17 mouse cellular contexts compared by ENCODE assay signal in genomic region chrX:106134916-106135315, GRCm38 (mm10). TPM values are rescaled to one million over a fixed set of nuclear protein-coding genes. Genes with fewer than 3 reads are reported as not detected.
DNase-seq lines count a peak whose midpoint lies in the region; ATAC-seq and TF ChIP-seq lines count a peak whose summit lies in the region.
"Had no signal": no experiment of that assay in that cellular context is flagged by ENCODE, and none has a peak within 500 bp of the region (broad histone marks: within the 10 kb centered on the region; RNA-seq: fewer than 3 reads in every experiment).

No protein-coding gene starts in this region.

- DNase-seq in CD4-positive, CD25-positive, alpha-beta regulatory T cell, adult 2 months (ENCODE audit: low read depth, low spot score) = peak; percentile 4
- no peak for DNase-seq in spleen, adult 2 months (ENCODE audit: low read depth in 1 of 2, low spot score in 2 of 2)
- no peak for DNase-seq in spleen, postnatal 4 days (ENCODE audit: low spot score in 2 of 2)
- no peak for DNase-seq in midbrain, embryonic 14.5 days
- DNase-seq in layer of hippocampus, postnatal 25 days (ENCODE audit: extremely low spot score in 1 of 2, low spot score in 1 of 2) = no peak
- DNase-seq: cerebellum, adult 8-10 months; heart, postnatal 36 days; left cerebral cortex, postnatal 4 days; lung, embryonic 14.5 days had no signal

- TF ChIP-seq POLR2A in spleen, adult 2 months (IDR thresholded peaks at IDR 0.05; ENCODE audit: low read depth, low read length) = no peak

- no peak overlapping the region for H3K4me3 ChIP-seq in spleen, adult 2 months (ENCODE audit: extremely low read depth, insufficient read depth, insufficient read length)
- peak overlapping the region; percentile 51 for H3K4me3 ChIP-seq in megakaryocyte, embryonic 14.5 days (replicated peaks)
- H3K4me3 ChIP-seq in midbrain, embryonic 14.5 days (replicated peaks; ENCODE audit: low read depth, low read length) = no peak overlapping the region
- H3K4me3 ChIP-seq: forebrain, embryonic 10.5 days; heart, embryonic 10.5 days; intestine, embryonic 15.5 days had no signal

- TF ChIP-seq CTCF in spleen, adult 2 months (IDR thresholded peaks at IDR 0.05; ENCODE audit: extremely low read depth, insufficient read depth, insufficient read length, insufficient replicate concordance) = no peak

- H3K4me2 ChIP-seq in midbrain, embryonic 14.5 days (ENCODE audit: low read length) = no peak overlapping the region
- H3K4me2 ChIP-seq: intestine, embryonic 15.5 days; lung, embryonic 14.5 days had no signal

- H3K9me3 ChIP-seq in megakaryocyte, embryonic 14.5 days = no peaks in the 10 kb centered on the region
- H3K9me3 ChIP-seq in midbrain, embryonic 14.5 days (ENCODE audit: control insufficient read depth, low read length) = no peaks in the 10 kb centered on the region
- H3K9me3 ChIP-seq: forebrain, embryonic 10.5 days; heart, embryonic 10.5 days; intestine, embryonic 15.5 days had no signal

- no peak for ATAC-seq in CD4-positive, CD25-positive, alpha-beta regulatory T cell, adult 4 months
- no peak for ATAC-seq in cerebellum, adult (ENCODE audit: insufficient number of reproducible peaks, low FRiP score, low TSS enrichment)
- no peak for ATAC-seq in midbrain, embryonic 14.5 days (ENCODE audit: low FRiP score, low TSS enrichment)
- ATAC-seq: intestine, embryonic 15.5 days had no signal

- no peaks in the 10 kb centered on the region for H3K36me3 ChIP-seq in spleen, adult 2 months (ENCODE audit: control insufficient read depth, insufficient read depth, low read length)
- H3K36me3 ChIP-seq in megakaryocyte, embryonic 14.5 days (replicated peaks; ENCODE audit: low read length) = no peaks in the 10 kb centered on the region
- no peaks in the 10 kb centered on the region for H3K36me3 ChIP-seq in midbrain, embryonic 14.5 days (ENCODE audit: control insufficient read depth, insufficient read depth, low read length)
- H3K36me3 ChIP-seq: forebrain, embryonic 10.5 days; heart, embryonic 10.5 days; intestine, embryonic 15.5 days had no signal

- H3K4me1 ChIP-seq in spleen, adult 2 months (ENCODE audit: control insufficient read depth, insufficient read depth, insufficient read length) = peaks cover 6% of the 10 kb centered on the region
- H3K4me1 ChIP-seq in megakaryocyte, embryonic 14.5 days = peaks cover 34% of the 10 kb centered on the region
- H3K4me1 ChIP-seq in midbrain, embryonic 14.5 days (ENCODE audit: control insufficient read depth, insufficient read depth, low read length) = no peaks in the 10 kb centered on the region
- H3K4me1 ChIP-seq: forebrain, embryonic 10.5 days; intestine, embryonic 15.5 days had no signal

- no peak overlapping the region for H3K9ac ChIP-seq in midbrain, embryonic 14.5 days (replicated peaks; ENCODE audit: low read length)
- H3K9ac ChIP-seq: intestine, embryonic 15.5 days; lung, embryonic 14.5 days had no signal

- peak overlapping the region; percentile 63 for H3K27ac ChIP-seq in spleen, adult 2 months (ENCODE audit: insufficient read depth, low read length)
- H3K27ac ChIP-seq in midbrain, embryonic 14.5 days (replicated peaks; ENCODE audit: low read depth, low read length) = no peak overlapping the region
- H3K27ac ChIP-seq: forebrain, embryonic 10.5 days; heart, embryonic 10.5 days; intestine, embryonic 15.5 days; kidney, postnatal 0 days had no signal

- 58% methylated on average over 3 of the region's 3 CpGs for WGBS in spleen, adult 2 months
- 99% methylated on average over 3 of the region's 3 CpGs for WGBS in midbrain, embryonic 14.5 days

- H3K27me3 ChIP-seq in spleen, adult 2 months (ENCODE audit: control insufficient read depth, insufficient read depth, low read length) = no peaks in the 10 kb centered on the region
- peaks cover 2% of the 10 kb centered on the region for H3K27me3 ChIP-seq in megakaryocyte, embryonic 14.5 days (replicated peaks)
- H3K27me3 ChIP-seq in midbrain, embryonic 14.5 days (ENCODE audit: control insufficient read depth, insufficient read depth, low read length) = no peaks in the 10 kb centered on the region

RNA-seq across cellular contexts. Expression of gene Tlr13, which starts 8.1 kb away (rescaled TPM):
- polyA plus RNA-seq in CD4-positive, CD25-positive, alpha-beta regulatory T cell, adult 4 months (2017; shearing (Covaris generic)) = not detected
- polyA plus RNA-seq in spleen, adult 2 months (2012; rRNA removed) = 2.3 and 2.4 TPM in 2 replicates
- polyA plus RNA-seq in megakaryocyte, embryonic 14.5 days (2012; ENCODE audit: insufficient read depth, low replicate concordance) = 0.41 TPM in 1 of 2 replicates, not detected in the other
- 0.13 and 0.41 TPM in 2 replicates for polyA plus RNA-seq in midbrain, embryonic 14.5 days (2014; fragmentation: Nextera tagmentation; extraction: Ambion mirVana)
- total RNA-seq in layer of hippocampus, postnatal 25 days (2021) = 1 to 10 TPM; 1.7 TPM
- polyA plus RNA-seq: C2C12 had no signal

RNA-seq across cellular contexts. Expression of gene Pgk1, which starts 52.0 kb away (rescaled TPM):
- polyA plus RNA-seq in CD4-positive, CD25-positive, alpha-beta regulatory T cell, adult 4 months (2017; shearing (Covaris generic)) = 100 to 1,000 TPM; 128 to 183 TPM
- polyA plus RNA-seq in spleen, adult 2 months (2012; rRNA removed) = 26.3 and 27.8 TPM in 2 replicates
- 16.2 and 62.6 TPM in 2 replicates for polyA plus RNA-seq in megakaryocyte, embryonic 14.5 days (2012; ENCODE audit: insufficient read depth, low replicate concordance)
- 243 and 266 TPM in 2 replicates for polyA plus RNA-seq in midbrain, embryonic 14.5 days (2014; fragmentation: Nextera tagmentation; extraction: Ambion mirVana)
- total RNA-seq in layer of hippocampus, postnatal 25 days (2021) = 100 to 1,000 TPM; 448 to 493 TPM
